Mouse (Mus musculus) embryonic facial prominence, embryonic 14.5 days (tissue): ENCODE results near the gene Pyy. TPM values are rescaled to one million over a fixed set of nuclear protein-coding genes. Genes with fewer than 3 reads are reported as not detected.

Experiments
- ATAC-seq: fragments of 200-750 bp; cut with Nextera tagmentation; 2 replicates; pipeline ENCODE4 v1.8.0; 2017; ENCODE audit warnings: low read depth, moderate number of reproducible peaks, moderate TSS enrichment
- DNase-seq: peaks from one replicate; pipeline ENCODE4 v3.0.0-alpha.2; 2015; ENCODE audit warnings: low spot score
- H3K27ac ChIP-seq: fragments of 300-500 bp; sonication (generic); replicated peaks from 2 replicates; pipeline ENCODE4 v1.5.1; 2014; ENCODE audit warnings: low read depth, mild to moderate bottlenecking, low read length, moderate library complexity
- H3K27me3 ChIP-seq: fragments of 300-500 bp; sonication (generic); replicated peaks from 2 replicates; pipeline ENCODE4 v1.6.1; 2014; ENCODE audit warnings: low read length; ENCODE audit not compliant: control insufficient read depth, insufficient read depth
- H3K36me3 ChIP-seq: fragments of 300-500 bp; sonication (generic); 2 replicates; pipeline ENCODE4 v1.6.1; 2014; ENCODE audit warnings: low read length, mixed read lengths; ENCODE audit not compliant: control insufficient read depth, insufficient read depth
- H3K4me1 ChIP-seq: fragments of 300-500 bp; sonication (generic); 2 replicates; pipeline ENCODE4 v1.6.1; 2014; ENCODE audit warnings: antibody characterized with exemption, low read length; ENCODE audit not compliant: control insufficient read depth, insufficient read depth
- H3K4me2 ChIP-seq: fragments of 300-500 bp; sonication (generic); 2 replicates; pipeline ENCODE4 v1.6.1; 2014; ENCODE audit warnings: low read depth, mild to moderate bottlenecking, low read length, moderate library complexity, mixed read lengths
- H3K4me3 ChIP-seq: fragments of 300-500 bp; sonication (generic); 2 replicates; pipeline ENCODE4 v1.5.1; 2014; ENCODE audit warnings: low read depth, mild to moderate bottlenecking, low read length
- H3K9ac ChIP-seq: fragments of 300-500 bp; sonication (generic); 2 replicates; pipeline ENCODE4 v1.6.1; 2014; ENCODE audit warnings: low read depth, mild to moderate bottlenecking, low read length, moderate library complexity, mixed read lengths
- H3K9me3 ChIP-seq: fragments of 300-500 bp; sonication (generic); 2 replicates; pipeline ENCODE4 v1.6.1; 2016; ENCODE audit warnings: low read length; ENCODE audit not compliant: control insufficient read depth
- WGBS: fragments of 180-500 bp; shearing (Covaris S2); extraction: QIAGEN DNeasy Blood & Tissue Kit; methylation state at CpG from one replicate; pipeline ENCODE4 v1.1.7; 2014; 5-methylcytosine and 5-hydroxymethylcytosine counted together
- polyA plus RNA-seq: library from polyadenylated mRNA; unstranded; fragments of >200 nt; fragmentation: Nextera tagmentation; extraction: Ambion mirVana; gene quantifications from 2 replicates; pipeline ENCODE4 v1.2.1, GENCODE M21; 2014

The Pyy gene
- 0.58 and 0.90 TPM in 2 replicates for polyA plus RNA-seq

GRCm38 (mm10) chr11:102107732-102108131 is at the start of gene Pyy:
Gene Pyy, minus strand, starts transcription at chr11:102107832.
- Histone ChIP-seq H3K4me1 (no peaks in the 10 kb centered on the region), H3K36me3 (no peaks in the 10 kb centered on the region), H3K27me3 (peaks cover 56% of the 10 kb centered on the region), H3K27ac (no peak within 1 kb of the TSS), H3K9me3 (no peaks in the 10 kb centered on the region), H3K4me2 (peak within 1 kb of the TSS; percentile 24), H3K4me3 (peak within 1 kb of the TSS; percentile 11; the same call in 1 of the 2 replicates), H3K9ac (no peak within 1 kb of the TSS)
- DNase-seq (no peak), ATAC-seq (no peak)
- 9% methylated on average over 9 of the region's 9 CpGs for WGBS

- H3K9ac ChIP-seq = no peak overlapping the region
- H3K4me3 ChIP-seq = no peak overlapping the region; the same call in 1 of the 2 replicates
- WGBS = 9% methylated on average over 1 of the region's 1 CpGs
- H3K27ac ChIP-seq = no peak overlapping the region
- H3K4me2 ChIP-seq = peak overlapping the region; percentile 90
- peaks cover 26% of the 10 kb centered on the region for H3K36me3 ChIP-seq
- H3K4me1 ChIP-seq = peaks cover 7% of the 10 kb centered on the region; the same call in 1 of the 2 replicates
- DNase-seq = no peak
- ATAC-seq = no peak
- H3K27me3 ChIP-seq = no peaks in the 10 kb centered on the region
- no peaks in the 10 kb centered on the region for H3K9me3 ChIP-seq
These were observed 49.1 kb upstream of the Pyy start for GRCm38 (mm10) chr11:102156786-102157089.

GRCm38 (mm10) chr11:102156039-102156785 is 48.6 kb upstream of the Pyy start, which contains the start of gene Tmem101:
Gene Tmem101, minus strand, starts transcription at chr11:102156404.
- Histone ChIP-seq H3K9me3 (no peaks in the 10 kb centered on the region), H3K36me3 (peaks cover 21% of the 10 kb centered on the region), H3K4me3 (peak within 1 kb of the TSS; percentile 79), H3K9ac (peak within 1 kb of the TSS; percentile 81), H3K27me3 (no peaks in the 10 kb centered on the region), H3K4me2 (peak within 1 kb of the TSS; percentile 90), H3K27ac (peak within 1 kb of the TSS; percentile 86), H3K4me1 (peaks cover 7% of the 10 kb centered on the region; the same call in 1 of the 2 replicates)
- under 1% methylated on average over 37 of the region's 37 CpGs for WGBS
- ATAC-seq = peak; percentile 88
- DNase-seq = peak; percentile 96

- Histone ChIP-seq H3K27ac (no peak overlapping the region), H3K9me3 (no peaks in the 10 kb centered on the region), H3K36me3 (peaks cover 3% of the 10 kb centered on the region), H3K4me1 (no peaks in the 10 kb centered on the region), H3K4me3 (peak overlapping the region; percentile 13; the same call in 1 of the 2 replicates), H3K27me3 (peaks cover 55% of the 10 kb centered on the region), H3K9ac (no peak overlapping the region), H3K4me2 (peak overlapping the region; percentile 29)
- WGBS = 11% methylated on average over 31 of the region's 34 CpGs
- no peak for DNase-seq
- no peak for ATAC-seq
These were observed 39.8 kb upstream of the Pyy start for GRCm38 (mm10) chr11:102147213-102147989.

- Histone ChIP-seq H3K4me1 (no peaks in the 10 kb centered on the region), H3K27me3 (peaks cover 55% of the 10 kb centered on the region), H3K9me3 (no peaks in the 10 kb centered on the region), H3K9ac (no peak overlapping the region), H3K27ac (no peak overlapping the region), H3K4me2 (no peak overlapping the region), H3K36me3 (no peaks in the 10 kb centered on the region), H3K4me3 (peak overlapping the region; percentile 1; the same call in 1 of the 2 replicates)
- ATAC-seq (no peak; the same call in 1 of the 2 replicates), DNase-seq (no peak)
- WGBS = 18% methylated on average over 14 of the region's 17 CpGs
These were observed 38.9 kb upstream of the Pyy start for GRCm38 (mm10) chr11:102146531-102146930.

- ATAC-seq (no peak), DNase-seq (no peak)
- no peak overlapping the region for H3K9ac ChIP-seq
- WGBS = 4% methylated on average over 16 of the region's 16 CpGs
- no peaks in the 10 kb centered on the region for H3K9me3 ChIP-seq
- no peaks in the 10 kb centered on the region for H3K36me3 ChIP-seq
- H3K4me1 ChIP-seq = no peaks in the 10 kb centered on the region
- H3K4me2 ChIP-seq = peak overlapping the region; percentile 45
- peak overlapping the region; percentile 33 for H3K4me3 ChIP-seq
- peaks cover 55% of the 10 kb centered on the region for H3K27me3 ChIP-seq
- no peak overlapping the region for H3K27ac ChIP-seq
These were observed 38.4 kb upstream of the Pyy start for GRCm38 (mm10) chr11:102146005-102146404.

- no peaks in the 10 kb centered on the region for H3K9me3 ChIP-seq
- no peaks in the 10 kb centered on the region for H3K36me3 ChIP-seq
- ATAC-seq (0 out of 2 replicates have a peak, but pooled peaks have one; percentile 20), DNase-seq (no peak)
- peak within 1 kb of the TSS; percentile 33 for H3K4me3 ChIP-seq
- H3K4me1 ChIP-seq = no peaks in the 10 kb centered on the region
- H3K27me3 ChIP-seq = peaks cover 55% of the 10 kb centered on the region
- H3K27ac ChIP-seq = no peak within 1 kb of the TSS
- H3K9ac ChIP-seq = no peak within 1 kb of the TSS; the same call in 1 of the 2 replicates
- H3K4me2 ChIP-seq = peak within 1 kb of the TSS; percentile 45
- 3% methylated on average over 14 of the region's 50 CpGs for WGBS
These were observed 37.9 kb upstream of the Pyy start, which contains the start of gene Nags for GRCm38 (mm10) chr11:102145471-102146001. Gene Nags, plus strand, starts transcription at chr11:102145513.

- no peaks in the 10 kb centered on the region for H3K9me3 ChIP-seq
- ATAC-seq (no peak), DNase-seq (no peak)
- WGBS = 27% methylated on average over 13 of the region's 13 CpGs
- H3K27me3 ChIP-seq = peaks cover 55% of the 10 kb centered on the region
- H3K4me3 ChIP-seq = peak overlapping the region; percentile 33
- no peak overlapping the region; the same call in 1 of the 2 replicates for H3K9ac ChIP-seq
- no peaks in the 10 kb centered on the region for H3K36me3 ChIP-seq
- no peaks in the 10 kb centered on the region for H3K4me1 ChIP-seq
- H3K27ac ChIP-seq = no peak overlapping the region
- peak overlapping the region; percentile 45 for H3K4me2 ChIP-seq
These were observed 37.4 kb upstream of the Pyy start for GRCm38 (mm10) chr11:102144957-102145470.
